In genomic region chr16:89902578-89903304, GRCm38 (mm10) we compare ENCODE assay signal across 20 mouse cellular contexts.
DNase-seq lines count a peak whose midpoint lies in the region; ATAC-seq and TF ChIP-seq lines count a peak whose summit lies in the region.
"Had no signal": no experiment of that assay in that cellular context is flagged by ENCODE, and none has a peak within 500 bp of the region (broad histone marks: within the 10 kb centered on the region; RNA-seq: fewer than 3 reads in every experiment).

No protein-coding gene starts in this region.

- H3K27ac ChIP-seq in kidney, postnatal 0 days = no peak overlapping the region
- H3K27ac ChIP-seq: embryonic facial prominence, embryonic 12.5 days; gastrocnemius, adult 2 months; heart, embryonic 13.5 days; lung, embryonic 15.5 days; midbrain, embryonic 13.5 days had no signal

- H3K4me1 ChIP-seq in kidney, postnatal 0 days (replicated peaks; ENCODE audit: insufficient read depth, low read length) = 0 out of 2 replicates have a peak, but pooled peaks cover 6% of the 10 kb centered on the region
- H3K4me1 ChIP-seq: heart, embryonic 13.5 days; lung, embryonic 15.5 days had no signal

- no peak for ATAC-seq in kidney, postnatal 0 days (replicated peaks; ENCODE audit: low FRiP score, low read depth)
- ATAC-seq: forebrain, embryonic 16.5 days; hindbrain, embryonic 16.5 days; midbrain, embryonic 13.5 days had no signal

- no peak overlapping the region for H3K4me2 ChIP-seq in kidney, postnatal 0 days (ENCODE audit: low read length)
- H3K4me2 ChIP-seq: embryonic facial prominence, embryonic 12.5 days; heart, embryonic 13.5 days; lung, embryonic 15.5 days; midbrain, embryonic 13.5 days had no signal

- H3K4me3 ChIP-seq in kidney, postnatal 0 days (replicated peaks; ENCODE audit: low read depth, low read length) = no peak overlapping the region
- H3K4me3 ChIP-seq: embryonic facial prominence, embryonic 12.5 days; gastrocnemius, adult 2 months; heart, embryonic 13.5 days; lung, embryonic 15.5 days; midbrain, embryonic 13.5 days had no signal

- 72% methylated on average over 12 of the region's 12 CpGs for WGBS in kidney, postnatal 0 days

- no peaks in the 10 kb centered on the region for H3K9me3 ChIP-seq in kidney, postnatal 0 days (replicated peaks; ENCODE audit: low read length)
- H3K9me3 ChIP-seq: embryonic facial prominence, embryonic 12.5 days; heart, embryonic 13.5 days; lung, embryonic 15.5 days; midbrain, embryonic 13.5 days had no signal

- 0 out of 2 replicates have a peak, but pooled peaks cover 2% of the 10 kb centered on the region for H3K36me3 ChIP-seq in kidney, postnatal 0 days (ENCODE audit: insufficient read depth, low read length)
- H3K36me3 ChIP-seq: heart, embryonic 13.5 days; lung, embryonic 15.5 days had no signal

- peak; percentile 51; the same call in 1 of the 2 replicates for TF ChIP-seq CTCF in kidney, postnatal 0 days (IDR thresholded peaks at IDR 0.05; ENCODE audit: low read depth)

- DNase-seq in adrenal gland, postnatal 14 days = peak; percentile 38
- DNase-seq in adrenal gland, adult 18-20 months (ENCODE audit: low spot score in 2 of 2) = no peak
- DNase-seq in kidney, postnatal 0 days (ENCODE audit: low spot score) = peak; percentile 27
- no peak for DNase-seq in kidney, postnatal 25 days
- peak; percentile 28 for DNase-seq in 416B (ENCODE audit: low read depth)
- DNase-seq in ZHBTc4 (ENCODE audit: low read depth, low spot score) = peak; percentile 60
- DNase-seq in left cerebral cortex, adult 8-10 months (ENCODE audit: low spot score in 2 of 2) = no peak
- DNase-seq in ovary, adult 18-20 months (ENCODE audit: low spot score) = no peak
- DNase-seq: cerebellum, adult 11-12 months; gastrocnemius, adult 2 months; heart, adult 11 months; heart, postnatal 36 days; kidney, postnatal 10 days; liver had no signal

- H3K9ac ChIP-seq in kidney, postnatal 0 days (ENCODE audit: low read depth, low read length) = no peak overlapping the region
- H3K9ac ChIP-seq: embryonic facial prominence, embryonic 12.5 days; heart, embryonic 13.5 days; lung, embryonic 15.5 days; midbrain, embryonic 13.5 days had no signal

- H3K27me3 ChIP-seq in kidney, postnatal 0 days (ENCODE audit: insufficient read depth, low read length) = no peaks in the 10 kb centered on the region
- H3K27me3 ChIP-seq: embryonic facial prominence, embryonic 12.5 days; heart, embryonic 13.5 days; lung, embryonic 15.5 days; midbrain, embryonic 13.5 days had no signal

Comparison
In these comparisons a context has a peak if more than half of its experiments do, and no peak if none do; other contexts are left out.
1. DNase-seq: peak in adrenal gland, postnatal 14 days (single experiment), kidney, postnatal 0 days (single experiment), 416B (single experiment) and ZHBTc4 (single experiment); none in adrenal gland, adult 18-20 months (0 of 2), kidney, postnatal 25 days (0 of 2), left cerebral cortex, adult 8-10 months (0 of 2) and ovary, adult 18-20 months (single experiment).